Mouse (Mus musculus): Measurements from ENCODE around the gene Rnf26.

The Rnf26 gene

DNA sequence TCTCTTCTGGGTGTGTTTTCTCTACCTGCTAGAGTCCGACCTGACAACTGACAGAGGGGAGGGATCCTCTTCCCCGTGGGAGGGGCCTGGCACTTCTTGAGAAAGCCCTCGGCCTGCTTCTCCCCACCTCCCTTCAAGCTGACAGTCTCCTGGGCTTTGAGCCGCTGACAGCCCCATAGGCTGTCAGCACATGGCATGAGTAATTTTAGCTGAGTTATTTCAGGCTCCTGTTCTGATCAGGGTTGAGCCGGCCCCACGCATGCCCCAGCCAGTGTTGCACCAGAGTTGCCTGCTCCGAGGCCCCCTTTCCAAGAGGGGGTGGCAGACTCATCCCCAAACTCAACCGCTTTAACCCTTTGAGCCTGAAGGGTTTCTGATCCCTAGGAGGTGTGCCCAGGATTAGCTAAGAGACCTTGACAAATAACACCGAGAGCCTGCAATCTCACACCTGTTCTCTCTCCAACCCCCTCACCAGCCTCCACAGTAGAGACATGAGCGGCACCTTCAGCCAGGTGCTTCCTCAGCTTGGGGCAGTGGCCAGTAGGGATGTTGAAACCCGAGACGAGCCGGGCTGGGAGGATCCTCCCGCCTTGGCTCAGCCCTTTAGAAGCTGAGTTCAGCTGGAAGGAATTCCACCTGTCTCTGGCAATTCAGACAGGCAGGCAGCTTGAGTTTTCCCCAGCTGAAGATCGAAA, 25.4 kb downstream of the Rnf26 start:
- no peak for DNase-seq

DNA sequence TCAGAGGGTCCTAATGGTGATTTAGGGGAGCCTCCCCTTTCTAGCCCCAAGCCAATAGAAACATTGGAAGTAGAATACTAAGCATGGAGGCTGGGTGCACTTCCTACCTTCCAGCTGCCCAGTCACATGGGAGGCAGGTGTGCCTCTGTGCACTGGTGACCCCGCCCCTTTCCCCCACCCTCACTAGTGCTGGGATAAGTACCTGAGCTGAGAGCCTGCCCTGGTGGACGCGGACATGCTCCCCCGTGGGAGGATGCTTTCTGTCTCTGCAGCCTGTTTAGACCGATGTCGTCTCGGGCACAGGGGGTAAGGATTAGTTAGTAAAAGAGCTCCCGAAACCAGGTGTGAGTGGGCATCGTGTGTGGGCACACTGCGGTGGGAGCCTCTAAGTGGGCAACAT, 26.4 kb downstream of the Rnf26 start:
- DNase-seq, result no peak

DNA sequence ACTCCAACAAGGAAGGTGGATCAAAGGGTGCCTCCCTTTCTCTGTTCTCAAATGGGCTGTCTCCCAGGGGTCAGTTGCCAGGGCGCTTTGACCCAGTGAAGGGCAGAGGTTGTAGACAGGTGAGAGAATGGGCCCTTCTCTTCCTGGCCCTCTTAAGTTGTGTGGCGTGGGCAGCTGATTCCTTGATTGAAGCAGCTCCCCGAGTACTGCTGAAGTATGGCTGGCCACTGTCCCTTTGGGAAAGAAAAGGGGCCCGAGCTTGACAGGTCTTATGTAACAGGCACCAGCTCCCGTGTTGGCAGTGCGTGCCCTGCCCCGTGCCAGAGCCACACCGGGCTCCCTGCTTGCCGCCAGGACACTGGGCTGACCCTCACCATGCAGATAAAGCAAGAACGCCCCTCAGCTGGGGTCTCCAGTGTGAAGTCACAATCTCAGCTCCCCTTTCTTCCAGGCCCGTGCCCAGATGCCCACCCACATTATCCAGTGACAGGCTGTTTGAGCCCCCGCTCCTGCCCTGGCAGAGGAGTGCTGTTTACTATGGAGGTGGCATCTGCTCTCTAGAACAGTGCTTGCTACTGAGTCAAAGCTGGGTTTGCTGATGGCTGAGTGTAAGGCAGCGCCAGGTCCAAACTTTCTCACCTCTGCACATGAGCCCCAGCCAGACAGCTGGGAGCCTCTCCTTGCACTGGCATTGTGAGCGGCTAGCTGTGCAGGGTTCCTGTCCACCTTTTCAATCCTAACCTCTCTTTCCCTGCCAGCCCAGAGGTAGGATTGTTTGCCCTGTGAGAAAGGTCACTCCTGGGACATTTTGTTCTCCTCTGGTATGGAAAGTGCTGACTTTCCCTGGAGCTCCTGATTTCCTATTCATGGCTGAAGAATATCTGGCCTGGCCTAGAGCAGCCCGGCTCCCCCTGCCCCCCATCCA, 27.3 kb downstream of the Rnf26 start:
- DNase-seq, result no peak

DNA sequence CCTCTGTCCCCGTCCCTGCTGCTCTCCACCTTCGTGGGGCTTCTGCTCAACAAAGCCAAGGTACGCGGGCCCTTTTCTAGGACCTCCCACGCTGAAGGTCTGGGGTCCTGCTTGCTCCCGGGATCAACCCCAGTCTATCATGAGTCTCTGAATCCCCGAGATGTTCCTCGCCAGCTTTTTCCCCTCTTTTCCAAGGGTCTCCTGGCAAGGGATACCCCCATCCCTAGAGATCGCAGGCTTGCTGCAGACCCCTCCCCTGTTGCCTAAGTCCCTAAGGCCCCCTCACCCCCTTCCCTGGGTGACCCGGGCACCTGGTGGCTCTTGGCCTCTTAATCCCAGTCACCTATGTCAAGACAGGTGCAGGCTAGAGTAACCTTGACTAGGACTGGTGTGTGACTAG, 28.0 kb downstream of the Rnf26 start:
- no peak for DNase-seq

DNA sequence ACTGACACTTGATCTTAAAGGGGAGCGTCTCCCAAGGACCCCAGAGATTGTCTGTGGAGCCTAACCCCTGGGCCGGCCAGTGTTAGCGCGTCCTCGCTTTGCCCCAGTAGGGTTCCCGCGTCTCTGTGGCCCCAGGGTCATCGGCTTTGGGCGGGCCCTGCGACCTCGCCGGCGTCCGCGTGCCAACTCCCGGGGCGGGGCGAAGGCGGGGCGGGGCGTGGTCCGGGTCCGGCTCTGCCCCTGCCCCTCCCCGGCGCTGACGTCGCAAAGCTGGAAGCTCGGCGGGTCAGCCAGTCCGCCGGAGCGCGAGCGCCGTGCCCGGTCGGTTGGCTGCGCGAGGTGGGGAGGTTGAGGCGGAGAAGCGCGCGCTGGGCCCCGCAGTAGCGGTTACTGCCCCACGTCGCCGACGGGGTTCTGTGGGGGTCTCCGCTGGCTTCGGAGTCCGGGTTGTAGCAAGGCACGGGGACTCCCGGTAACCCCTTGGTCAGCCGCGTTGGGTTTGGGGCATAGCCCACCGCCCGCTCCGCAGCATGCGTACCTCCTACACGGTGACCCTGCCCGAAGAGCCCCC, 28.6 kb downstream of the Rnf26 start:
- DNase-seq, result peak; percentile 83

DNA sequence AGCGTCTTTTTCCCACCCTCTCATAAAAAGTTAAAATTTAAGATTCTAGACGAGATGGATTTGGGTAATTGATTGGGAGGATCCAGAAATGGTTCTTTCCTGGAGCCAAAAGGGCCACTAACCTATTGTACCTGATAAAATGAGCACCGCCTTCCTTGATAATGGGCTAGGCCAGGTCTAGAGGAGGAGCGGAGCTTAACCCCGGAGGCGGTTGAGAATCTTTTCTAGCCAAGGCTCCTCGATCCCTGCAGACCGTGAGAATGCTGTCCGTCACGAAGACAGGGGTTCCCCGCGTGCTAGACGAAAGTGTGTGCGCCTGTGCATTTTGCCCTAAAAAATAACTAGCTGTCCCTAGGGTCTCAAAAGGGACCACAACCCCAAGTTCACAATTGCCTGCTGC, 29.1 kb downstream of the Rnf26 start:
- DNase-seq, result no peak

DNA sequence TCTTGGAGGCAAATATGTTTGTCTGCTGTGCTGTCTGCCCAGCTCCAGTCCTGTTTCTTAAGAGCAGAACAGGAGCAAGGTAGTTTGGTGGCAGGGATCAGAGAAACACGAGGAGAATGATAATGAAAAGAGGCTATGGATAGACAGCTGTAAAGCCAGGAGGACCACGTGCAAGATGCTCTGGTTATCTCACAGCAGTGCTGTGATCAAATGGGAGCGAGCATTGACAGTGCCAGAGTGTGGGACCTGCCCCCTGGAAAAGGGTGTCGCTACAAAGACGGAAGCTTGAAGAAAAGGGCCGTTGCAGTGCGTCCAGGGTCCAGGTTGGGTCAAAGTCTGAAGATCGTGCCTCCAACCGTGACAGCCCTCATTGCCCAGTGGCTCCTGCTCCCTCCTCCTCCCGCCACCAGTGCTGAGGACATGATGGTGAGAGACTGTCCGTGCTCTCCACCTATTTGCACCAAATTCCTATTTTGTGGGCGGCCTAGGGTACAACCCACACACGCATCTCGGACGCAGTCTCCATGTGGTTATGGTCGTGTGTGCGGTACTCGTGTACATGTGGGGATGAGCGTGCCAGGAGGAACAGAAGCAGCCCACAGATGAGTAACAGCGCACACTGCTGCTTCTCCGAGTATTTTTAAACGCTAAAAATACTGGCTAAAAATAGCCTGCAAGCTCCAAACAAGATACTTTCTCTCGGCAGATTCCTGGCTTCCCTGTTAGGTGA, 29.8 kb downstream of the Rnf26 start:
- DNase-seq, result no peak

DNA sequence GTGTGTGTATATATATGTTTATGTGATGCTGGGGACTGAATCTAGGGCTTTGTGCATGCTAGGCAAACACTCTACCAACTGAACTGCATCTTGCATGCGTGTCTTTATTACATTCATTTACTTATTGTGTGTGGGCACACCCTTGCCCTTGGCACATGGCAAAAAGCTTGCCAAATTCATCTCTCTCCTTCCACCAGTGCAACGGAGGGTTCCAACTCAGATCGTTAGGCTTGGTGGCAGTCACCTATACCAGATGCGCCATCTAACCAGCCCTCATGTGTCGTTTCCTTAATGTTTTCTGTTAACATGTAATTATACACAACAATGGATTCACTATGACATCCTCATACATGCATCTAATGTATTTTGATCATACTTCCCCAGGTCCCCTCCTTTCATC, 31.1 kb downstream of the Rnf26 start:
- no peak for DNase-seq

DNA sequence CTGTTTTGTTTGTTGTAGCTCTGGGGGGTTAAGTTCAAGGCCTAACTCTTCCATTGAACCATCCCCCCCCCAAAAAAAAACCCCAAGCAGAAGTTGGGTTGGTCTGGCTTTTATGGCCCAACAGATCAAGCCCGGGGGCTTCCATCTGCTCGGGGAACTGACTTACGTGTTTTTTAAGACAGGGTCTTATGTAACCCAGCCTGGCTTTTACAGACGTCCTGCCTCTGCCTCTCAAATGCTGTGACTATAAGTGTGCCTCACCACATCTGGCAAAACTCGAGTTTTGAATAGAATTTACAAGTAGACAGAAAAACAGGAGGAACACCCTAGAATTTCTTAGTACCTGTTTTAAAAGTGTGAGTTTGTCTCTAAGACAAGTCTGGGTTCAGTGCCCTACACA, 31.7 kb downstream of the Rnf26 start:
- DNase-seq, result no peak

DNA sequence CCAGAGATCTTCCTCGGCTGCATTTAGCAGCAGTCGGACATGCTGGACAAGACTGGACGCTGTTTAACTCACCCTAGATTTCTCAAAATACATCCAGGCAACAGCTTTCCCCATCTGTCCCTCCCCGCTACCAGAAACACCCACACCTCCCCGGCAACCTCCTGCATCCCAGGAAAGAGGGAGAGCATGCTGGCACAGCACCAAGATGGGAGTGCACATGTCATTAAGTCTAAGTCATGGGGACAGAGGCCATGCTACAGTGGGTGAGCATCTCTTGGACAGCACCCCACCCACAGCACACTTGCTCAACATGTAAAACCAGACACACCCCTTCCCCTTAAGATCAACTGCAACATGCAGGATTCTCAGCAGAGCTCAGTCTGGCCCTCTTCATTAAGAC, 32.4 kb downstream of the Rnf26 start:
- DNase-seq, result no peak

DNA sequence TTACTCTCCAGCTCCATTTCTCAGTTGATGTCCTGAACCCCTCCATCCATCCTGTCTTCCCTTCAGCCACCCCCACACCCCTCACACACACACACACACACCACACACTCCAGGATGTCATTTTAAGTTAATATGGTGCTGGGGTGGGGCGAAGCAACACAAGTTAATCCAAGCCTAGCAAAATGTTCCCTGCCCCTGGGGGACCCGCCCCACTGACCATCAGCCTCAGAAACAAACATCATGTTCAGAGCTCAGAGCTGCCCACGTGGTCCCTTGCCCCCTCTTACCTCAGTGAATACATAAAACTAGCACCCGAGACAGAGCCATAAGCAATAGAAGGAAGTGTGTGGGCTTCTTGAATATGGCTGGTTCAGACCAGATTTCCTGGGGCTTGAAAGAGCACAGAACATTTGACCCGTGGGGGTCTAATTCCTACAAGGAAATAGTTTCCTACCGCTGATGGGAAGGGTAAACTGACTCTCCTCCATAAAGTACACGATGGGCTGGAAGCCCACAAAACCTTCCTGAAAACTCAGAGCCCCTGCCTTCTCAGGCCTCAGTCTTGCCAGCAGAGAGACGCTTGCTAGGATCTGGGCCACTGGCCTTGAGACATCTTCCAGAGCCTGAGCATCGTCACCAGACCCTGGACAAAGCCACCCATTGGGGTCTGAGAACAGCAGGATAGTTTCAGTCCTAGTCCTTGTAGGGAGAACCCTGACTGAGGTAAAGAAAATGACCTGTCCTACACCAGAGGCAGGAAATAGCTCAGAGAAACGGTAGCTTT, 33.1 kb downstream of the Rnf26 start:
- DNase-seq, result no peak

DNA sequence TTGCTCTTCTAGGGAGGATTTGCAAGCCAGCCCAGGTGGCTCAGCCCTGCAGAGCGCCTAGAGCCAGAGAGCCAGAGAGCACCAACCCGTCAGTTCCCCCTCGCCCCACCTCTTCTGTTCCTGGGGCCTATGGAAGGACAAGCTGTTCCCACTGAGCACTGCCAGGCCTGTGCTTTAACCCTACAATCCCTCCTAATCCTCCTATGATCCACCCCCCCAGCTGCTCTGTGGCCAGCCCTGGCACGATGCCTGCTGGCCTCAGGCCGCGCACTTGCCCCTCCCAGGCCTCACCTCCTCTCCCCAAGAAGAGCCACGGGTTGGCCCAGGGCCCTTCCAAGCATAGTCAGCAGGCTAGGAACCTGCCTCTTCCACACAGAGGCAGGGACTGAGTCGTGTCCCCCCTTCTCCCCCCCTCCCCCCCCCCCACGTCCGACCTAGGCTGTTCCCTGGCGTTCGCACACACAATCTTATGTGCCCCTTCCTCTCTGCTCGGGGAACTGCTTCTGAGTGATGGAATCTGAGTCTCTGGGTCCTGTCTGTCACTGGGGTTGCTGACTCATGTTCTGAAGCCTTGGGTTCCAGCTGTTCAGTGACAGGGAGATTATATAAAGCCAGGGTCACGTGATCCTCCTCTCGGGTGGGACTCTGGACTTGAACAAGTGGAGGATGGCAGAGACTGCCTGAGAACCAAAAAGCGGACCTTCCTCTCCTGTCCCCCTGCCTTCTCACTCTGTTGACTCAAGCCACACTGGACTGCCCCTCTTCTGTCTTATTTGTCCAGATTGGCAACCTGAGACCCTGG, 34.2 kb downstream of the Rnf26 start:
- DNase-seq, result no peak

DNA sequence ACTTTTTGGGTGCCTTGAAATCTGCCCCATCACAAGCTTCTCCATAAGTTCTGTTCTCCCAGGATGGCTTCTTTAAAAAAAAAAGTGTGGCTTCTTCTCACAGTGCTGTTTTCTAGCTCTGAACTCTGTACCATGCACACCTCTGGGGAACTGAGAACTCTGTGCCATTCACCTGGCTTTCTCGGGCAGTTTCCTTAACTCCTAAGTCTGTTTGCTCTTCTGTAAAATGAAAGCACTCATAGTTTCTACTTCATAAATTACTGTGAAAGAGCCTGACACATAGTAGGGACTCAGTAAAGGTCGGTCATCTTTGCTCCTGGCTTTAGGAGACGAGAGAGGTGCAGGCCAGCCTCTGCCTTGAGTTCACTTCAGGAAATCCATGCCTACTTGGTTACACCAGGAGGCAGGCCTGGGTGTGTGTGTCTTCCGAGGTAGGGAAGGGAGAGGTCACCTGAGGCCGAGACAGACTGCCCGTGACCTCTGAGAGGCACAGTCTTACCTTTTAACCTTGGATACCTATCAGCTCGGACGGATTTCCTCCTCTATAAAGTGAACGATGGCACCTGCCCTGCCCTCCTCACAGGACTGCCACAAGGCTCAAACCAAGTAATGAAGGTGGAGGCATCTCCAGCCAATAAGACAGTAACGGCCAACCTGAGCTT, 35.0 kb downstream of the Rnf26 start:
- DNase-seq, result no peak

DNA sequence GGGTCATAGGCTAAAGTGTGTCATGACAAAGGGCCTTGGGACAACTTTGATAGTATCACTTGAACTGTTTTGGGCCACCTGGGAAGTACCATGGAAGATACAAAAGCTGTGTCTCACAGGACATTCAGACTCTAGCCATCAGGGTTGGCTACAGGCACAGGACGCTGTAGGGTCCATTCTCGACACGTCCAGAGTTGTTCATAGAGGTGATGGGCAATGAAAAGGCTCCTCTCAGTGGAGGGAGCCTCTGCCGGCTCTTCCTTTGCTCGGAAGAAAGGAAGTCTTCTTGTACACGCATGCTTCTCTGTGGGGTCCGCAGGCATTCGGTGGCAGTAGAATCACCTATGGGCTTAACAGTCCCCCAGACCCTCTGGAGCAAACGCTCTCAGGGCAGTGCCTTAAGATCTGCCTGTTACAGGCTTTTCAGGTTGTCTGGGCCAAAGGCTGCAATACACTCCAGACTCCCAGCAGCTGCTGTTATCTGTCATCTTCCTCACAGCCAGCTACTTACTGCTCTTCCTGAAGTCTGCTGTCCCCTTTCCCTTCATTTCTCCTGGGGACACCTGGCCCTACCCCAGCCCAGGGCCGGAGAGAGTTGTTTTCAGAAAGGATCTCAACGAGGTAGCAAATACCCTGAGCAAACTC, 35.9 kb downstream of the Rnf26 start:
- no peak for DNase-seq

DNA sequence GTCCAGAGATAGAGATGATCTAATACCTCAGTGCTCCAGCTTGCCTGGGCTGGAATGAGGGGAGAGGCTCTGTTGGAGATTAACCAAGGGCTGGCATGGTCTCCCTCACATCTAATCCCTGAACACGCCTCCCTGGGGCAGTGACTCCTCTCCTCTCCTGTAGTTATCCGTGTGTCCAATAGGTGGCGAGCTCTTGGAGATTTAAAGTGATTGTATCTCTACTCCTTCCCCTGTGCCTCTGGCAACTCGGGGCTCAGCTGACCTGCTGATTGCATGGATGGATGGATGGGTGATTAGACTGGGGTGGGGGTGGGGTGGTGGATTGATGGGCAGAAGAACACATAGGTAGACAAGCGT, 36.6 kb downstream of the Rnf26 start:
- DNase-seq, result peak; percentile 63 to 66

DNA sequence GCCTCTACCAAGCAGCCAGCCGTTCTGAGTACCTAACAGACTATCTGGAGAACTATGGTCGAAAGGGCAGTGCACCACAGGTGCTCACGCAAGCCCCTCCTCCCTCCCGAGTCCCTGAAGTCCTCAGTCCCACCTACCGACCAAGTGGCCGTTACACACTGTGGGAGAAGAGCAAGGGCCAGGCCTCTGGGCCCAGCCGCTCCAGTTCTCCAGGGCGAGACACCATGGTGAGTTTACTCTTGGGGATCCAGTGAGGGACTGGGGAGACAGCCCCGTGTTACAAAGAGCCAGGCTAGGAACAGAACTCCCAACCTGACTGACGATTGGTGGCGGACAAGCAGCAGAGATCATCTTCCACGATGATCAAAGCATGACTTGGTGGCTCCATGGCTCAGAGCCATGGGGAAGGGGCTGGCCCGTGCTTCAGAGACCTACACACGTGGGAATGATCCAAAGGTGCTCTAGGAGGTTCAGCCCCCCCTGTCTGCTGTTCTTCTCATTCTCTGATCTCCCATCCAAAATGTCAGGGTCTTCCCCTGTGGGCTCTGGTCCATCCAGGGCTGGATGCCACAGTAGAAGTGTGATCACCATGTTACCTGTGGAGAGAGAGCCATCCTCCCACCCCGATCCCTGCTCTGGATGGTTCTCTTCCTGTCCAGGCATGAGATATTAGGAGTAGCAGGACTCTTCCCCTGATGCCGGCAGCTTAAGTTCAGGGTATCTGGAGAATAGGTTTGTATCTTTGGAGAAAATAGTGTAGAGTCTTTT, 37.1 kb downstream of the Rnf26 start:
- DNase-seq, result no peak

DNA sequence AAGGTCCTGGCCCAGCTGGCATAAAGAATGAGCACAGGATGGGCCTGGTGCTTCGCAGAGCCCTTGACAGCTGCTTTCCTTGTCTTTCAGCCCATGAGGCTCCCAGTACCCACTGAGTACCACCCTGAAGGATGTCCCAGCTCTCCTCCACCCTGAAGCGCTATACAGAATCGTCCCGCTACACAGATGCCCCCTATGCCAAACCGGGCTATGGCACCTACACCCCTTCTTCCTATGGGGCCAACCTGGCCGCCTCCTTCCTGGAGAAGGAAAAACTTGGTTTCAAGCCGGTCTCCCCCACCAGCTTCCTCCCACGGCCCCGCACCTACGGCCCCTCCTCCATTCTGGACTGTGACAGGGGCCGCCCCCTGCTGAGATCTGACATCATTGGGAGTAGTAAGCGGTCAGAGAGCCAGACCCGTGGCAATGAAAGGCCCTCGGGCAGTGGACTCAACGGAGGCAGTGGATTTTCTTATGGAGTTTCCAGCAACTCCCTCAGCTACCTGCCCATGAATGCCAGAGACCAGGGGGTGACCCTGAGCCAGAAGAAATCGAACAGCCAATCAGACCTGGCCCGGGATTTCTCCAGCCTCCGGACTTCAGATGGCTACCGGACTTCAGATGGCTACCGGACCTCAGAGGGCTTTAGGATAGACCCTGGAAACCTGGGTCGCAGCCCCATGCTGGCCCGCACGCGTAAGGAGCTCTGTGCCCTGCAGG, 37.9 kb downstream of the Rnf26 start:
- no peak for DNase-seq

DNA sequence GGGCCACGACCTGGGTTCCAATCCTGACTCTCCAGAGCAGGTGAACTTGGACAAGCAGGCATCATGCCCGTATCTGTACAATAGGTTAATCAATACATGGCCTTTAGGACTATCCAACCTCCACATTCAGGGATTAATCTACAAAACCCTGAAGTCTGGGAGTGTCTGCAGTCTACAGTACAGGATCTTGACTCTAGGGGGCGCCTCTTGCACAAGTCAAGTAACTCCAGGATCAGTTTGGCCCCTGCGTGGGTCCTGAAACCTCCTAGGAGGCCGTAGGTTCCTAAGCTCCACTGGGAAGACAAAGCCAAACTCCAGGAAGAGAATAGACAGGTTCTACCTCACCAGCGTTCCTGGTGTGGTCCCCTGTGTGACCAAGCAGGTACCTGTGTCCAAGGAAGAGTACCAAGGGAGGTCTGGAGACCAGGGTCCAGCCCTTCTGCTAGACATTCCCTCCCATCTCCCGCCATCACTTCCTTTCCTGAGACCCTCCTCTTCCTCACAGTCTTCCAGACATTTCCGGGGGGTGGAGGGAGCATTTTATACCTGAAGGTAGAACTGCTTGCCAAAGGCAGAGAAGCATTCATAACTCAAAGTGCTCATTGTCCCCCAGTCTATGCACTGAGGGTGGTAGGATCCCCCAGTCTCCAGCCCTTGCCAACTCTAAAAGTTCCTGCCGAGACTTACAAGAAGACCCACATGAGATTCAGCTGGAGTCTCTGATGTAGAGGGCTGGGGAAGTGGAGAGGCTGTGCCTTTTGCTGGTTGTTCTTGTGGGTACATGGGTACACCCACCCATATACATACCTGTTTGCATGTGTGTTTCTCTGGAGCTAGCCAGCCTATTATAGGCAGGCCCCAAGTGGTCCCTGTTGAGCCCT, 38.7 kb downstream of the Rnf26 start:
- peak; percentile 61 to 62 for DNase-seq
